Mouse (Mus musculus) brain, adult 2 months (tissue): ENCODE measurements around the gene Aif1l.

ENCODE experiments used
- DNase-seq: peaks from one replicate; pipeline ENCODE4 v3.0.0; 2011; ENCODE audit warnings: low read depth, low spot score

The Aif1l gene

DNA sequence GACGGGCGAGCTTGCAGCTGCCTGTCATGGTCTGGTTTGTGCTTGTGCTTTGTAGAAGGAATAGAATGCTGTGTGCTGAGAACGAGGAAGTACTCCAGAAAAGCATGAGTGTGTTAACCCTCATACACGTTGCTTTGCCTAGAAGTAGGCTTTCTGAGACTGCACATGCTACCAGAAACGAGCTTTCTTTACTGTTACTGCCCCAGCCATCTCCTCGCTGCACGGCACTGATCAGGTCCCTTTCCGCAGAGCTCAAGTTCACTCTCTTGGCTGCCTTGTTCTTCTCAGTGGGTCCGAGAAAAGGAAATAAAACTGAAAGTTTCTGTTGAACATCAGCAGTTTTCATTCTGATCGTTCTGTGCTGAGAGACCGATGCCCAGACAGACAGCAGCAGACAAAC is 58.8 kb downstream of the Aif1l start:
- DNase-seq = no peak

DNA sequence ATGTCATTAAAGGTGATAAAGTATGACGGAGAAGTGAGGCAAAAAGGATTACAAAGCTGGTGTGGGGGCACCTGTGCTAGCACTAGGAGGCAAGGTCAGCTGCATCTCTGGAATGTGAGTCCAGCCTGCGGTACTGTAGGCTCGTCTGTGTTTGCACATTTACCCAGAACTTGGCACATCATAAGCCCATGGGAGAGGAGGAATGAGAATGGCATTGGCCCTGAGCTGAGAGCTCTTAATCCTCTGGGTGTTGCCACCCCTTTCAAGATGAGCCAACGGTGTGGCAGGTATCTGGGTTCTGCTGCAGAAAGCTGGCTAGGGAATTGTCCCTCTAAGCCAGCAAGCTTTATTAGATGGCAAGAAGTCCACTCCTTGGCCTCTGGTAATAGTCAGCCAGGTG is 69.8 kb downstream of the Aif1l start:
- no peak for DNase-seq

DNA sequence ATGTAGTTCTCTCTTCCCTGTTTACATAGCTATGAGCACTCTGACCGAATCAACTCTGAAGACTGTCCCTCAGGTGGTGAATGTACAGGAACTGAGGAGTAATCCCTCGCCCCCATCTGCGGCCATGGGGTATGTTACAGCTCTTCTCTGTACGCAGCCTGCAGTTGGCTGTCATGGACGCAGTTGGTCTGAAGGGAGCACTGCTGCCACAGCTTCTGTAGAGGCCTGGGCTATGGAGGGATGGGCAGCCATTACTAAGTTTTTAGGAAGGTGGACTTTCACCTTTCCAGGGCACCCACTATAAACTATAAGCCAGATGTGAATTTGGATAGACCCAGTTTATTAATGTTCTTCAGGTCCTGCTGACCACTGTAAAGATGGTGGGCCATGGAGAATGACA is 70.3 kb downstream of the Aif1l start:
- DNase-seq = no peak
